Mouse (Mus musculus) cerebellum, postnatal 10 days (tissue): ENCODE results near the gene Mlec.

Experiments
- DNase-seq, 2 experiments: peaks; one replicate each; pipeline ENCODE4 v3.0.0; 2021; ENCODE audit warnings: mixed read lengths in 2 of 2

The Mlec gene

DNA sequence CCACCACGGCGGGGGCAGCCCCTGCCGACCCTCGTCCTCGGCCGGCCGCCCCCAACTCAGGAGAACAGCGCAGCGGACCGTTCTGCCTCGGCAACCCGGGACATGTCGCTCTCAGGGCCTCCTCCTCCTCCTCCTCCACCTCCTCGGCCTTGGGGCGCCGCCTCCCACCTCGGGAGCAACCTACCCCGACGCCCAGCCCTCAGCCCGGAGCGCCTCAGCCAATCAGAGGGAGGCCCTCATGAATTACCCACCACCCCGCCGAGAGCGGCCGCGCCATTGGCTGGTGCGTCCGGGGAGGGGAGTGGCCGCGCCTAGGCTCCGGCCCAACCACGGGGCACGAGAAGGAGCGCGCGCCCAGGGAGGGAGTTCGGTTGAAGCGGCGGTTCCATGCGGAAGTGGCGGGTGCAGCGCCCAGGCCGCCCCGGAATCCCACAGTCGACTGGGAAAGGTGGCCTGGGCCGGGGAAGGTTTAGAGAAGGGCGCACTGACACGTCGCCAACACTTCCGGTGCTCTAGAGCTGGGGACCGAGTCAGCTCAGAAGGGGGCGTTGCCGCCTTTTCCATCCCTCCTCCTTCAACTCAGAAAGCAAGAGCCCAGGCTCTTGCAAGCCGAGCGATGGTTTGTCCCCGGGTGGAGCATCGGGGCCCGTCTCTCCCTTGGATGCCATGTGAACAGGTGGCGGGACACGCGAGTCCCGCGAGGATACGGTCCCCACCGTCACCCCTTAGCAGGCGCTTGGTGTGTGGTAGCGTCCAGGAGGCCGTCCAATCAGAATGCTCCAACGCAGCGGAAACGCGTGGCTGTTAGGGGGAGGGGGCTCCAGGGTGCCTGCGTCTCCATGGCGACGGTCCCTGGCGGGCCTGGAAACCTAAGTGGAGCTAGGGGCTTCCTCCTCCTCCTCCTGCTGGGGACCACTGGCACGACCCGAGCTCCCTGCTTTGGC lies at the start of gene Mlec:
Gene Mlec (minus strand): TSS at position 140 of the 944 bp plus-strand sequence.
- DNase-seq = peak; percentile 99

DNA sequence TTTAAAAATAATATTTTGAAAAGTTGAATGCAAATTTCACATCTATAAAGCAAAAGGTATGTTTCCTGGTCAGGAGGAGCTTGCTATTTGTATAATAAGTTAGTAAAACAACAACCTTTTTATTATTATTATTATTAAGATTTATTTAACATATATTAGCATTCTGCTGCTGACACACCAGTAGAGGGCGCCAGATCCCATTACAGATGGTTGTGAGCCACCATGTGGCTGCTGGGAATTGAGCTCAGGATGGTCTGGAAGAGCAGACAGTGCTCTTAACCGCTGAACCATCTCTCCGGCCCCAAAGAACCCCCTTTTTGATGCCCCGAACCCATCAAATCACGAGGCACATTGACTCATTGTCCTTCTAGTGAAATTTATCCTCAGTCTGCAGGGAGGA lies 49.3 kb upstream of the Mlec start:
- DNase-seq = no peak

DNA sequence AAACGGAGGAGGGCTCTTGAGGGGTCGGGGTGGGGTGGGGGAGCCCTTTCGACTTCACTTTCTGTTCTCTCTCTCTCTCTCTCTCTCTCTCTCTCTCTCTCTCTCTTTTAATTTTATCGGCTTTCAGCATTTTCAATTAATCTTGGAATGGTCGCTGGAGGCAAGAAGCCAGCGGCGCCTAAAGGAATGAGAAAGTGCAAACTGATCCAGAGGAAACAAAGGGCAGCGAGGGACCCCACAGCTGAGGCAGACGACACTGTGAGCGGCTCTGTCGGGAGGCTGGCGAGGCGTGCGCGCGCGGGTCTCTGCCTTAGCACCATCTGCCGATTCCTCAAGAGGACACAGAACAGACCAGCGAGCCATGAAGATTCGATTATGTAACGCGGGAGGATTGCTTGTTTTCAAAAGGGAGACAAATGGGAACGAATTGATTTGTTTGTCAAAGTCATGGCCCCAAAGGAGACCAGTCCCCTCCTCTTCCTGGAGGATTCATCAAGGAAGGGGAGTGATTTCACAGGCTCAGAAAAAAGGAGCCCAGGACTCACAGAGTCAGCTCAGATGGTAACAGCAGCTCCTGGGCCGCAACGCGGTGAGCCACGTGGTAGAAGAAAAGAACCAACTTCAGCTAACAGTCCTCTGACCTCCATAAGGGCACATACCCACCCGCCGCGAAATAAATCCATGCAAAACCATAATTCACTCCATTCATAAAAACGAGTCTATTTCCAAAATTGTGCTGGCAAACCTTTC lies 46.8 kb upstream of the Mlec start:
- DNase-seq = peak; percentile 85 to 86

DNA sequence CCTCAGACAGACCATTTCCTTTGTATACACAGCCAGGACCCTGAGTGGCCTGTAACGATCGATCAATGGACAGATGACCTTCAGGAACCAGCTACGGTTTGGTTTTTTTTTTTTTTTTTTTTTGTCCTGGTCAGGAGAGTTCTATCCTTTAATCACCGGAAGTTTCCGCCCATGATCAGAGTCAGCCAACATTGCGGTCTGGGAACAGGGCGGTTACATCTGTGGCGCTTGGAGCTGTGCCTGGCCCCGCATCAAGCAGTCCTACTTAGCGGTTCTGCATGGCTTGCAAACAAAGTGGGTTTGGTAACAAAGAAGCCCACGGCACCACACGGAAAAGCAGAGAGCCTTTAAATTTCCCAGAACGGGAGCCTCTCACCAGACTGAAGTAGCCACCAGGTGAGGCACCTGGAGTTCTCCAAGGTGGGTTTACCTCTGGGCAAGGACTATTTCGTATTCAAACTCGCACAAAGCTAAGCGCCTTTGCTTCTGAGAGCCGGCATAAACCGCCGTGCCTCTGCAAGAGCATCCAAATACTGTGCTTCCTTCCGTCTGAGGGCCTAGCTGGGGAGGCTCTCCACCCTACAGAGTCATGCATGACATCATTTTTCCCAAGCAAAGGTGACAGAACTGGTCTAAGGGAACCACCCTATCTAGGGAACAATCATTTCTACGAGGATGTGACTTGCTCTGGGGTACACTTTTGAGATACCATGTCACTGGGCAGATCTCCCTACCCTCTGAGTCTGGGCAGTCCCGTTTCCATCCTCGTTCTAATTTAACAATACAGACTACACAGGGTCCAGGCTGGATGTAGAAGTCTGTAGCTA lies 46.0 kb upstream of the Mlec start:
- DNase-seq = peak; percentile 78 to 82

DNA sequence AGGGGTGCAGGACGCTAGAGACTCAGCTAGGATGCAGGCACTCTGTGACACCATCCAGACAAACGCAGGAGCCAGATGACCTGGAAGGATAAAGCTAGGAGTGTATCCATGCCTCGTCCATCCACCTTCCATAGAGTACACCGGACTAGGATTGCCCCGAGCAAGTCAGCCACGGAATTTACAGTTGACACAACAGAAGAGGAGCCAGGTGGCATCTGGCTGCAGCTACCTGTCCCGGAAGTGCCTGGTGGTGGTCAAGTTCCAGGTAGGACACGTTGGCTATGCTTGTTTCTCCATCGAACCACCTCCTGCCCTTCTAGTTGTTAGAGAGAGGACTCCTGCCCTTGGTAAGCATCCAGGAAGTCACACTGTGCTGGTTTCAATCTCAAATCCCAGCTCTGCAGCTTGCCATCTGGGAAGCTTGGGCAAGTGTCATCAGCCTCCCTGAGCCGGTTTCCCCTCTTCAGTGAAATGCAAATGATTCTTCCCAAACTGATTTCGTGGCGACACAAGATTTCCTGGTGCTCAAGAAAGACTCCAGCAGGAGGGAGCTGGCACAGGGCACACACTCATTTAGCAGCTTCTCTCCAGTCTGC lies 36.7 kb upstream of the Mlec start:
- DNase-seq = peak; percentile 66 to 67

DNA sequence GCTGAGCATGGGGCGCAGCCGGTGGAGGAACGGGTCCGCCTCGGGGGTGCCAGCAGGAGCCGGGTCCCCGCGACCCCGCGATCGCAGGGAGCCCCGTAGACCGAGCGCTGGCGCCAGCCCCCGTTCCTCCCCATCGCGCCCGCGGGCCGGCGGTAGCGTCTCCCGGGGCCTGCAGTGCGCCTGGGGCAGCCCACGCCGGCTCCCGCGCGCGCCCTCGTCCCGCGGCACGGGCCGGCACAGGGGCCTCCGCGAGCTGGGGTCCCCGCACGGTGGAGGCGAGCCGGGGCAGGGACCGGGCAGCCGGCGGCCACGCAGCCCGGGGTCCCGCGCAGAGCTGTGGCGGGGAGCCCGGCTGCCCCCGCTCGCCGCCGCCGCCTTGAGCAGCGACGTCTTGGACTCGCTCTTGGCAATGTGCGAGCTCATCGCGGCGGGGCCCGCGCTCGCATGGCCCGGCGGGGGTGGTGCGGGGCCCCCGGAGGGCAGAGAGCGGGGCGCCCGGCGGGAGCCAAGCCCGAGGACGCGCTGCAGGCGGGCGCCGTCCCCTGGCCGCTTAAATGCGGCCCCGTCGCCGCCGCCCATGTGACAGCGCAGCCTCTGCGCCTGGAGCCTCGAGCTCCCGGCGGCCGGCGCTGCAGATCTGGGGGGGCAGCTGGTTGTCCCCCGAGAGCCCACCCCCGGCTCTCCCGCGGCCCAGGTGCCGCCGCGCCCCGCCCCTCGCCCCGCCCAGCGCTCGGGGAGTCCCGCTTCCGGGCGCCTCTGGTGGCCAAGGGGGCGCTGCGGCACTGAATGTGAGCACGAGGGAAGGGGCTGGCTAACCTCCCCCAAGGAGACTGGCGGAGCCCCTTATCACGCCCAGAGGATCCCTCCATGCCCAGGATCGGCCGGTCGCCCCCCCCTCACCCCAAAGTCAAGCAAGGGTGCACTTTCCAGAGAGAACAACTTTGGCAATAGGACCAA lies 36.0 kb upstream of the Mlec start, which contains the start of gene Cabp1:
Gene Cabp1 (minus strand): TSS at position 713 of the 957 bp plus-strand sequence.
- DNase-seq = peak; percentile 77 to 79

DNA sequence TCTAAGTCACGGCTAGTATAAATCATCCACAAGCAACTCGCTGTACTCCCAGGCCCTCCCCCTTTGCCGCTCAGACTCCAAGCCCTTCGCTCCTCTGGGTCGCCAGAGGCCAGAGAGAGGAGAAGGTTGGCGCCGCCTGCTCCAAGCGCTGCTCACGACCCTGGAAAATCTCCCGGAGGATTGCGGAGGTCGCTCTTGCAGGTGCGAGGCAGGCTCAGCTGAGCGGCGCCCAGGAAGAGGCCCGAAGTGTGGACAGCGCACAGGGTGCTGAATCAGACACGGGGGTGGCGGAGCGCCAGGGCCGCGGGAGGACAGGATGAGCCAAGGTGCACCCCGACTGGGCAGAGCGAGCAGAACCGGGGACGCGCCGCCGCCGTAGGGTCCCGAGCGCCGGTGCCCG lies 35.2 kb upstream of the Mlec start:
- DNase-seq = peak; percentile 72 to 76

DNA sequence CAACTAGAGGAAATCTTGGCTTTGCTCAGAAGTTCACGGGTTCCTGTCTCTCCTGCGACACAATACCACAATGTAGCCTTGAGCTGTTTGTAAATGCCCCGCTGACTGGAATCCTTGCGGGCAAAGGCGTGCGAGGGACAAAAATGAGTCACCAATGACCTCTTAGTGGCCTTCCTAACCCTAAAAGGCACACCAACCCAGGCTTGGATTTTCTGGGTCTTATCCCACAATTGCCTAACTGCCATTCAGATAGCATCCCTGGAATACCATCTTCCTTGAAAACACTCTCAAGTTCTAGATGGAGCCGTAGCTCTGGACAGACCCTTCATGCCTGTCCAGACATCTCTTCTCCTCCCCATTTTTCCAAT lies 34.8 kb upstream of the Mlec start:
- no peak for DNase-seq

DNA sequence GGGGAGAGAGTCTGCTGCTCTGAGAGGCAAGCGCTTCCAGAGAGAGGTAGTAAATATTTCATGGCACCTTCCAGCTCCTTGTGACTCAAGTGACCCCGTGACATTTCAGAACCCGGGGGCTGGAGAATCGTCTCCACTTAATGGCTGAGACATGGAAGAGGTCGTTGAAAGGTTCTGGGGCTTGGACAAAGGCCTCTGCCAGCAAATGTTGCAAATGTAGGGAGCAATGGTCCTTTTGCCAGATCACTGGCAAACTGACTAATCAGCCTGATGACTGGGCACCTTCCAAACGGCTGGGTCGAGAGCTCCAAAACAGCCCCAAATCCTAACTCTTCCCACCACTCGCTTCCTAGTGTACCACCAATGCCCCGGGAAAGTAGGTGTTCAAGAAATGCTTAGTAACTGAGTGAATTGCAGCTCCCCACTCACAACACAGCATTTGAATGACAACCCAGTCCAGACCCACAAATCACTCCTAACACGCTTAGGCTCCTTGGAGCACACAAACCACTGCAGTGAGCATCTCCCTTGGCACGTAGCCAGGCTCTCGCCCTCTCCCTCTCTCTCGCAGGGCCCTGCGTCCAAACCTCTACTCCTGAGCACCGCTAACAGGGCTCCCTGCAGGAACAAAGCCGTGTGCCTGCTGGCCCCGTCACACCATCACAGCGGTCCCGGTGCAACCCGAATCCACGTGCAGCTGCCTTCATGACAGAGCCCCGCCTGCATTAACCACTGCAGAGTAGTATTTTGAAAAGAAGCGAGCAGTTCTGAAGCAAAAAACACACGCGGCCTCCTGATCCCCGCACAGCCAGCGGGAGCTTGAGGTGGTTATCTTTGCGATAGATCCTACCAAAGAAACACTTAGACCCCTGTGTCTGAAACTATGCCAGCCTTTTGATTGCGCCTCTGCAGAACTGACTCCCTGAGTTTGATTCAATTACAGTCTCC lies 34.2 kb upstream of the Mlec start:
- peak; percentile 76 to 77 for DNase-seq

DNA sequence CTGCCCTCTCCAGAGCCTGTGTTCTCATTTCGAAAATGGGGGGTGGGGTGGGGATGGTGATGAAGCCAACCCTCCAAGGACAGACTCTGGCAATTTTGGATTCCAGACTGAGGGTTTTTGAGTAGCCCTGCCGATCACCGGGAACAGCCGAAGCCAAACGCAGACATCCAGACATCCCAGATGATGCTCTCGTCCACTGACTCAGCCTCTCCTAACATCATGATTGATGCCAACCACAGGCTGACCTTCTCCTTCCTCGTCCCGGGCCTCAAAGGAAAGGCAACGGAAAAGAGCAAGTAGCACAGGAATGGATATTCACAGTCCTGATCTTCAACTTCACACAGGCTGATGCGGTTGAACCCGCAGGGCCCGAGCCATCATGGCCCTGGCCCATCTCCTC lies 32.1 kb upstream of the Mlec start:
- DNase-seq = no peak

DNA sequence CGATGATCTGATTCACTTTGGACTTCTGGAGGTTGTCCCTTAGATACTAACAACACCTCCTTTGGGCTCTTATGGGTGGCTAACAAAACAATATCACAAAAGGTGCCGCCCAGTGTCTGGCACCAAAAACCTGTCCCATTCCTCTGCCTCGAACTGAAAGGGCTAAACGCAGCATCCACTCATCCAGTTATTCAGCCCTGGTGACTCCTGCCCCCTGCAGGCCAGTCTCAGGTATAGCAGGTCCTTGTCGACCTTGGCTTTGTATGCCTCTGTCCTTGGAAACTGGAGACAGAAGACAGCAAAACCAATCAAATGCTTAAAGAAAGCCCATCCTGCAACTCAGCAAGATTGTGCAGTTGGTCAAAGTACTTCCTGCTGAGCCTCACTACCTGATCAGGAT lies 30.8 kb upstream of the Mlec start:
- DNase-seq = peak; percentile 76 to 81

DNA sequence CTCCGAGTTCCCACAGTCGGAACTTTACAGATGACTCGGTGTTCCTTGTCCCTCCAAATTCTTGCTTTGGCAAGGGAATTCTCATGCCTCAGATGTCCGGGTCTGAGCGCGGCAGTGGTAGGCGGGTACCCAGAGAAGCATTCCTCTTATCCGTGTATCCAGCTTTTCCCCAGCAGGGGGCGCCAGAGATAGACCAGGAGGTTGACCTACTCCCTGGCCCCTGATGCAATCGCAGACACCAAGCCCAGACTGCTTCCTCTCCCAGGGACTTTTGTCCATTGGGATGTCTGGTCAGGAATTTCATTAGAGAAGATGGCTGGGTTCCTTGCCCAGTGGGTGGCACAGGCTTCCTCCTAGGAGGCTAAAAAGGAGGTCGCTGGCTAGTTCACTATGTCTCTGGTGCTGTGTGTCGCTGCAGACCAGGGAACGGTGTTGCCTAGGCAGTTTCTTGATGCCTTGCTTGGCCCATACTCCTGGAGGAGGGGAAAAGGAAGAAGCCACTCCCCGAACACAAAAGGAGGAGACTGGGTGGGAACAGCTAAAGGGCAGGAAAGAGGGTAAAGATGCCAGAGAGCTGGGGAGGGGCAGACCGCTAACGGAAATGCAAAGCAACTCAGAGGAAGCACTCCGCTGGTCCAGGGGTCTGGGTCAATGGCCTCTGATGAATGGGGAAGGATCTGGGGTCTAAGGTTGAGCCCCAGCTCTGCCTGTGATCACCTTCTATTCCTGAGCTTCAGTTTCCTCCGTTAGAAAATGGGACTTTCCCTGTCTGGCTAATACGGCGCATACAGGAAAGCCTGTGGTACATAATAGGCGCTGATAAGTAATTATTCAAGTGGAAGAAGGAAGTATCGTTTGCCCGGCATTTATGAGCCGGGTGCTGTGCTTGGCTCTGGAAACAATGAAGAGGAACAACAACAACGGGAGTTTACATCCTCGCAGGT lies 29.5 kb upstream of the Mlec start:
- DNase-seq = peak; percentile 97 to 99

DNA sequence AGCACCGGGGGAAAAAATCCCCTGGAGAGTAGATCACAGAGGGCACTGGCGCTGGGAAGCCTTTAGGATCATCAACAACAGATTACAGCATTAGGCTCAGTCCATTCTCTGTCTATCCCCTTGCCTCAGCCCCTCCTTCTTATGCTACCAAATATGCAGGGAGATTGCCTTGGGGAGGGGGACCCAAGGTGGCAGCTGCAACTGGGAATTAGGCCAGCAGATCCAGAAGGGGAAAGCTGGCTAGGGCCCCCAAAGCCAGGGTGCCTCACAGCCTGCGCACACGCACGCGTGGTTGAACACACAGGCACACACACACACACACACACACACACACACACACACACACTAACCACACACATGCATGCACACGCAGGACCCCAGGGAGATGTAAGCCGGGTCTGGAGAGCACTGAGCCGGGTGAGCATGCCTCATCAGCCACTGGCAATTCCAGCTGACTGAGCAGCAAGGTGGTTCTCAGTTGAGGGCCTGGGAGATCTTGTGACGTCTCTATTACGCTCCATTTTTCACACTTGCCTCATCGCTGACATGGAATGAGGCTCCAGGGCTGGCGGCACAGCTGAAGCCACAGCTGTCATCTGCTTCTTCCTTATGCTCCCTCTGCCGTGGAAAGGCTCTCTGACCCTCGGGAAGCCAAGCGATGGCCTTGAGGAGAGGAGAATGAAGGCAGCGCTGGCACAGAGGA lies 28.5 kb upstream of the Mlec start:
- DNase-seq = peak; percentile 75 to 76

DNA sequence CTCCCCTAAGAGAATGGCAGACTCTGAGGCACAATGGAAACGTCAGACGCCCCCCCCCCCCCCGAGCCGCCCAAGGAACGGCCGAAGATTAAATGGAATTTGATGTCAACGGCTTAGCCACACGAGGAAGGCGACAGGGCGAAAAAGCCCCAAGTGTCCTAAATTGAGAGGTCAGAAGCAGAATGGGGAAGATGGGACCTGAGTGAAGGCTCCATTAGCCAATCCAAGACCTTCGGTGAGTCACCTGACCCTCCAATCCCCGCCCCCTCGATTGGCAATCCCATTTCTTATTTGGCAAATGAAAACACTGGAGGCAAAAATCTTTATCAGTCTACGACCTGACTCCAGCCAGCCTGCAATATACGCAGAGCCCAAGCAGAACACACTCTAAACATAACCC lies 26.7 kb upstream of the Mlec start:
- peak; percentile 86 to 90 for DNase-seq

DNA sequence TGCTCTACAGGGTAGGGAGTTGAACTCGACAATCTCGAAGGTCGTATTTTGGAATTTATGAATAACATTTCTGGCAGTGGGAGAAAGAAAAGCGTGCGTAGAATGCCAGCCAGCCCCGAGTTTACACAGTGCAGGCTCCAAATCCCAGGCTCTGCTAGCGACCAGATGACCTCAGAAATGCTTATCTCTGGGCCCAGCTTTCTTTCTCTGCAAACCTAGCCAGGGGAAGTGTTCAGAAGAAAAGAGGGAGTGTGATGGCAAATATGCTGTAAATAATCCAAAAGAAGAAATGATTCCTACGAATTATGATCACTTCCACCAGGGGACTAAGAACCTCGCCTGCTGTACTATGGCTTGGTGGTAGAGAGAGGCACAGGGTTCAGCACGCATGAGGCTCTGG lies 25.5 kb upstream of the Mlec start:
- no peak for DNase-seq

DNA sequence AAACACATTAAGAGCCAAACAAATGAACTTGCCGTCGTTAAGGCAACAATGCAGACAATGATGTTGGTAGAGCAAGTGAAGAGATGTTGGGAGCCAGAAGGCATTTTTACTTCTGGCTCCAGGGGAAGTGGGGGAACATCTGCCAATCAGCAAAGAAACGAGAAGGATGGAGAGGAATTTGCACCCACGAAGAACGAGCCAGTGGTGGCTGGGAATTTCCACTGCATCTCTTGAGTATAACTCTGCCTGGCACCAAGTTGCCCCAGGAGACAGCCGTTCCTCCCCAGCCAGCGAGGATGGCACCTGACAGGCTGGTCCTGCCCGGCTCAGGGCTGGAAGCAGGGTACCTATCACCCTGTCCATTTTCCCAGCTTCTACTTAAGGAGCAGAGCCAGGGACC lies 24.9 kb upstream of the Mlec start:
- no peak for DNase-seq

DNA sequence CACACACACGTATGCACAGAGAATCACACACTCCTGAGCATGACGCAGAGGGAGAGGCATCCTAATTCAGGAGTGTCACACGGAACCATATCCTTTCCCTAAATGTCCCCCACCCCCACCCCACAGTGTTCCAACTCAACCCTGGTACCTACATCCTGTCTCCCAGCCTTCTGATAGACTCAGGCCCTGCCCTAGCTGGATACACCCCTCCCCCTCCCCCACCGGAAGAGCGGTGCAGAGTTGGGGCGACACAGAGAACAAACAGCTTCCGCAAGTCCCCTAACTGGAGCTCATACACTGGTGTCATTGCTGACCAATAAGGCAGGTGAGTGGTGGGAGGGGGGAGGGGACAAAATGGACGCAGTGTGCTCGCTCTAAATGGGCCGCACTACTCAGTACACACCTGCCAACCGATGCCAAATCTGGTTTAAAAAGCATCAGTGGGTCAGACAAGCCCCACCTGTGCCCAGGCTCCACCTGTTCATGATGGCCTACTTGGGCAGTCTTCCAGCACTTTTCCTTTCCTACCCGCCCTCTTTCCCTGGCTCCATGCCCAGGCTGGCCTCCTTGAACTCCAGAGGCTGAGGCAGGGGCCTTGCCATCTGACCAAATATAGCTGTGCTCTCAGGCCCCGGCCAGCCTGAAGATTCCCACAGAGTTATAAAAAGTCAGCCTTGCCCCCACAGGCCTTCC lies 23.4 kb upstream of the Mlec start:
- peak; percentile 88 to 89 for DNase-seq

DNA sequence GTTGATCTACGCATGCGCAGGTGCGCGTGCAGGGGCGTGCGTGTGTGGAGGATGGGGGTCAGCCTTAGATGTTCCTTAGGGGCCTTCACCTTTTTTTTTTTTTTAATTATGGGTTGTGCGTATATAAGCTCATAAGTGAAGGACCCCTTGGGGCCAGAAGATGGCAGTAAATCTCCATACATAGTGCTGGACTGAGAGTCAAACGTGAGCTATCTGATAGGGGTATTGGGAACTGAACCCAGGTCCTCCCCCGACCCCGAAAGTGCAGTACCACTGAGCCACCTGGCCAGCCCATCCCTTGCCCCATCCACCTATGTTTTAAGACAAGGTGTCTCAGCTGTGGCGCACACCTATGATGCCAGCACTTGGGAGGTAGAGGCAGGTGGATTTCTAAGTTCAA lies 21.6 kb upstream of the Mlec start:
- no peak for DNase-seq
